In the genomic region with DNA sequence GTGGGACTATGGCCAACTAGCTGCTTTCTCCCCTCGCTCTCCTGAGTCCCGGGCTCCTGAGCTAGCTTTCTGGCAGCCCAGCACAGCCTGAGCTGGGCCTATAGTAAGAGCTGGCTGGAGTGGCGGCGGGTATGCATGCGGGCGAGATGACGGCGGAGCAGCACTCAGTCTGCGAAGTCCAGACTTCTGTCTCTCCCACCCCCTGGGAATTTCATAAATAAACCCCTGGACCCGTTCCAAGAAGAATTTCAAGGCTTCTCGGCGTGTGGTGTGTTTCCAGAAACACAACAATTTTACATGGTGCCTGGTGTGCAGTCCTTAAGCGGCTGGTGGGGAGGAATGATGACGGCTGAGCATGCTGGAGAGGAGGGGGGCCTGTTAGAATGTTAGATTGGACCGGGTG, we compare ENCODE assay signal across 12 mouse cellular contexts. TPM values are rescaled to one million over a fixed set of nuclear protein-coding genes. Genes with fewer than 3 reads are reported as not detected.
A peak's percentile ranks its signal among the peaks of the same experiment; 100 is the strongest.
DNase-seq lines count a peak whose midpoint lies in the region; ATAC-seq lines count a peak whose summit lies in the region.
"Had no signal": no experiment of that assay in that cellular context is flagged by ENCODE, and none has a peak within 500 bp of the region (broad histone marks: within the 10 kb centered on the region; RNA-seq: fewer than 3 reads in every experiment).

No protein-coding gene starts in this region.

- no peaks in the 10 kb centered on the region for H3K9me3 ChIP-seq in heart, embryonic 10.5 days
- no peaks in the 10 kb centered on the region for H3K9me3 ChIP-seq in limb, embryonic 10.5 days (replicated peaks)

- peaks cover 7% of the 10 kb centered on the region; the same call in 1 of the 2 replicates for H3K27me3 ChIP-seq in heart, embryonic 10.5 days (ENCODE audit: insufficient read depth, poor library complexity, severe bottlenecking)
- peaks cover 24% of the 10 kb centered on the region for H3K27me3 ChIP-seq in limb, embryonic 10.5 days (ENCODE audit: low read depth, poor library complexity, severe bottlenecking)

- no peak for ATAC-seq in megakaryocyte, adult 5-6 weeks (ENCODE audit: poor library complexity, severe bottlenecking)
- ATAC-seq: inflammation-experienced regulatory T-cells, adult 6 months had no signal

- H3K4me3 ChIP-seq in heart, embryonic 10.5 days = no peak overlapping the region
- no peak overlapping the region for H3K4me3 ChIP-seq in limb, embryonic 10.5 days

- 39% methylated on average over 15 of the region's 15 CpGs for WGBS in heart, embryonic 10.5 days
- WGBS in limb, embryonic 10.5 days = 44% methylated on average over 15 of the region's 15 CpGs

- peaks cover 41% of the 10 kb centered on the region for H3K4me1 ChIP-seq in heart, embryonic 10.5 days
- H3K4me1 ChIP-seq in limb, embryonic 10.5 days = peaks cover 31% of the 10 kb centered on the region

- no peak for DNase-seq in heart, embryonic 10.5 days (ENCODE audit: low spot score)
- DNase-seq in heart, adult 18-20 months = no peak
- peak; percentile 24 for DNase-seq in retina, postnatal 1 day
- no peak for DNase-seq in retina, embryonic 14.5 days (ENCODE audit: low spot score)
- DNase-seq in limb, embryonic 10.5 days (ENCODE audit: low spot score) = no peak
- DNase-seq in embryo, embryonic 10.5 days (ENCODE audit: low spot score) = no peak
- no peak for DNase-seq in thymus, postnatal 0 days (ENCODE audit: low spot score)
- DNase-seq: cerebellum, adult 11-12 months had no signal

- H3K27ac ChIP-seq in heart, embryonic 10.5 days = peak overlapping the region; percentile 37; the same call in 1 of the 2 replicates
- H3K27ac ChIP-seq in limb, embryonic 10.5 days = peak overlapping the region; percentile 9; the same call in 1 of the 2 replicates

- no peaks in the 10 kb centered on the region for H3K36me3 ChIP-seq in heart, embryonic 10.5 days
- H3K36me3 ChIP-seq in limb, embryonic 10.5 days = no peaks in the 10 kb centered on the region

RNA-seq across cellular contexts. Expression of gene Acvr1b, which starts 10.8 kb away (rescaled TPM):
- polyA plus RNA-seq in heart, embryonic 10.5 days (2016; fragmentation: Nextera tagmentation; extraction: Ambion mirVana) = 5.4 and 5.6 TPM in 2 replicates
- 10 to 100 TPM in 1 of 2 experiments, 1 to 10 TPM in 1; 9.8 to 10.3 TPM for total RNA-seq in heart, adult 18-20 months (2021)
- 5.0 and 5.7 TPM in 2 replicates for polyA plus RNA-seq in limb, embryonic 10.5 days (2016; fragmentation: Nextera tagmentation; extraction: Ambion mirVana)
- total RNA-seq in megakaryocyte, adult 5-6 weeks (2015) = 7.4 and 7.7 TPM in 2 replicates
- 15.2 and 17.1 TPM in 2 replicates for total RNA-seq in megakaryocyte, adult 5-6 weeks (2017)
- 3.9 and 4.6 TPM in 2 replicates for polyA plus RNA-seq in thymus, postnatal 0 days (2015; fragmentation: Nextera tagmentation; extraction: Ambion mirVana)

RNA-seq across cellular contexts. Expression of gene Acvrl1, which starts 34.7 kb away (rescaled TPM):
- polyA plus RNA-seq in heart, embryonic 10.5 days (2016; fragmentation: Nextera tagmentation; extraction: Ambion mirVana) = 2.7 and 5.2 TPM in 2 replicates
- 10 to 100 TPM; 26.5 to 27.9 TPM for total RNA-seq in heart, adult 18-20 months (2021)
- polyA plus RNA-seq in limb, embryonic 10.5 days (2016; fragmentation: Nextera tagmentation; extraction: Ambion mirVana) = 7.2 and 8.3 TPM in 2 replicates
- total RNA-seq in megakaryocyte, adult 5-6 weeks (2015) = 6.9 and 8.2 TPM in 2 replicates
- 27.6 and 34.9 TPM in 2 replicates for total RNA-seq in megakaryocyte, adult 5-6 weeks (2017)
- 5.8 and 6.5 TPM in 2 replicates for polyA plus RNA-seq in thymus, postnatal 0 days (2015; fragmentation: Nextera tagmentation; extraction: Ambion mirVana)

RNA-seq across cellular contexts. Expression of gene Ankrd33, which starts 47.5 kb away (rescaled TPM):
- not detected in 2 replicates for polyA plus RNA-seq in heart, embryonic 10.5 days (2016; fragmentation: Nextera tagmentation; extraction: Ambion mirVana)
- not detected for total RNA-seq in heart, adult 18-20 months (2021)
- polyA plus RNA-seq in limb, embryonic 10.5 days (2016; fragmentation: Nextera tagmentation; extraction: Ambion mirVana) = not detected in 2 replicates
- total RNA-seq in megakaryocyte, adult 5-6 weeks (2015) = not detected in 2 replicates
- total RNA-seq in megakaryocyte, adult 5-6 weeks (2017) = not detected in 2 replicates
- polyA plus RNA-seq in thymus, postnatal 0 days (2015; fragmentation: Nextera tagmentation; extraction: Ambion mirVana) = not detected in 2 replicates
- total RNA-seq: CH12.LX; neutrophil, adult 5-6 weeks had no signal
- polyA plus RNA-seq: inflammation-experienced regulatory T-cells, adult 6 months had no signal
